Mouse (Mus musculus) right cerebral cortex, postnatal 10 days (tissue): ENCODE data around the gene Prkg2.

Experiments used
- DNase-seq, 2 experiments: peaks; one replicate each; pipeline ENCODE4 v3.0.0; 2021; ENCODE audit warnings: low spot score in 2 of 2

The Prkg2 gene

DNA sequence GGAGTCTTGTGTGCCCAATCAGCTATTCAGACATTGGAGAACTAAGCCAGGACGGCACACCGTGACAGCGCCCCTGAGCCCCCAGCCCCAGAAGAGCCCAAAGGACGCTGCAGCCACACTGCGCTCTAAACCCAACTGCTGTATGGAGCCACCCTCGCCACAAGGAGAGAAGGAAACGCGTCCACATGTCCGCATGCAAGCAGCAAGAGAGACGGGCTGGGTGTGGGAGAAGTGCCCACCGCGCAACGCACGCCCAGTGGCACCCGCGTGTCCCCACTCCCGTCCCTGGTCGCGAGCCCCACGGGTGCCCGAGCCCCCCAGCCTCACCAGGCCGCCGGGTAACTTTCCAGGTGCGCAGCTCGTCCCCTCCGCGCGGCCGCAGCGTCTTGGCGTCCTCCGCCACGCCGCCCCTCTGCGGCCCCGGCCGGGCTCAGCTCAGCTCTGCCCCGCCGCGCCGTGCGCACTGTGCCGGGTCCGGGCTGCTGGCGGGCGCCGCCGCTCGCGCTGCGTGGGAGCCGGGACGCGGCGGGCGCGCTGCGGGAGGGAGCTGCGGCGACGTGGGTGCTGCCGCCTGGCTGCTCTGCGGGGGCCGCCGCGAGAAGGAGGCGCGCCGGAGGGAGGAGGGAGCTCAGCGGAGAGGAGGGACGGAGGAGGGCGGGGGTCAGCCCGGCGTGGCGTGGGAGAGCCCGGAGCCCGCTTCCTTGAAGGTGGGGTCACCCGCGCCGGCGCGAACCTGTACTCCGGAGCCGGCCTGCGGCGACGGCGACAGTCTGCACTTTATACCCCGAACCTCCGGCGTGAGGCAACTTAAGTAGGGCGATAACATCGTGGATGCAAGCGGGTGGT is at the start of gene Prkg2:
Gene Prkg2 (minus strand): TSS at position 756 of the 846 bp plus-strand sequence.
- DNase-seq, result peak; percentile 59 to 65

DNA sequence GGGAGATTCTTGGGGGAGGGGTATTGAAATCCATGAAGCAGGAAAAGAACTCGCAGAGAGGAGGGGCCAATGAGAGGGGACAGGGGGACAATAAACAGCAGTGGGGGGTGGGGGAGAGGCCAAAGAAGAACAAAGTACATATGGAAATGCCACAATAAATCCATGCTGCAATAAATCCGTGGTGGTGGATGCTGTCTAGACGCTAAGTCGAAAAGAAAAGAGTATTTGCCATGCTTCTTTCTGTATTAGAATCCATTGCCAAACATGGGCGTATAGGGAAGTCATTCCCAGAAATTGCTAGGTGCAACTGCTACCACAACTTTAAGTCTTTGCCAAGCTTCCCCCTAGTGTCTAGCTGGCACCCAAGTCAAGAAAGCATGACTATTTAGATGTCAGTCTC is 46.8 kb upstream of the Prkg2 start:
- DNase-seq, result no peak

DNA sequence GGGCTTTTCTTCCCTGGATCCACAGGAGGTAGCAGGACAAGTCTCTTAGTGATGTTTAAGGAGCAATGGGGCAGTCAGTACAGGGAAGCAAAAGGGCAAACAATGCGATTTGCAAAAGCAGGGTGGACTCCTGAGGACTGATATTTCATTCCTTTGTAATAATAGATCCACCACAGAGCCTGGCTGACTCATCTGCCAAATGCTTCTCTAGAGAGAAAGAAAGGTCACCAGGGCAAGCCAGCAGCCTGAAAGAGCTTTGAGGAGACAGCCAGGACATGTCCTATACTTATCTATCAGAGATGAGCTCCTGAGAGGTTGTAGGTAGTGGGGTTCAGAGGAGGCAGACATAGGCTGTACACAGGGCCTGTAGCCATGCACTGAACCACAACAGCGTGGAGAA is 41.2 kb upstream of the Prkg2 start:
- DNase-seq, result no peak

DNA sequence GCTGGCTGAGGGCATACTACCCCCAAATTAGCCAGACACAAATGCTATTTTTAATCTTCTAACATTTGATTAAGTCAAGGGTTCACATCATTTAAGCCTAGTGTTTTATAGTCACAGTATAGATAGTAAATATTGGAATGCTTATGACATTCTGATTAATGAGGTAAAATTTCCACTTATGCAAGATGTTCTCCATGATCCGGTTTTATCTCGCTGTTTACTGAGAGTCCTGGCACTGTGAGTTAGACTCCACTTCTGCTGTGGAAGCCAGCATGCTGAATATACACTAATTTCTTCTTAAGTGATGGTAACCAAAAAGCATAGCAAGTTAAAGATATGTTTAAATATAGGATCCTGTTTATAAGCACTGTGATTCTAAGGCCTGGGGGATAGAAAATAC is 31.2 kb upstream of the Prkg2 start:
- no peak for DNase-seq

DNA sequence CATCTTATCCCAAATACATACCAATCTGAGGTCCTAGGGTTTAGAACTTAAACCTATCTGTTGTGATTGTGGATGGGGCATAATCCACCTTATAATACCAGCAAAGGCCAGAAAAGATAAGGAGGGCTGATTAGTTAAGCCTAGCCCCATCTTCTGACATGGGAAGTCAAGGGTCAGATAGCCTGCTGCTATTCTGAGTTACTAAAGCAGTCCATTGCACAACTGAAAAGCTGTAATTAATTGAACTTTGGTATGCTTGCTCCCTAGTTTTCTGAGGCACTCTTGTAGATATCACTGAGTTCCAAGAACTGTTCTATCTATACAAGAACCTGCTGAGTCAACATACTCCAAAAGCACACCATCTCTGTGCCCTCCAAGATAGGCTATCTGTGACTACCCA is 25.4 kb upstream of the Prkg2 start:
- DNase-seq, result no peak

DNA sequence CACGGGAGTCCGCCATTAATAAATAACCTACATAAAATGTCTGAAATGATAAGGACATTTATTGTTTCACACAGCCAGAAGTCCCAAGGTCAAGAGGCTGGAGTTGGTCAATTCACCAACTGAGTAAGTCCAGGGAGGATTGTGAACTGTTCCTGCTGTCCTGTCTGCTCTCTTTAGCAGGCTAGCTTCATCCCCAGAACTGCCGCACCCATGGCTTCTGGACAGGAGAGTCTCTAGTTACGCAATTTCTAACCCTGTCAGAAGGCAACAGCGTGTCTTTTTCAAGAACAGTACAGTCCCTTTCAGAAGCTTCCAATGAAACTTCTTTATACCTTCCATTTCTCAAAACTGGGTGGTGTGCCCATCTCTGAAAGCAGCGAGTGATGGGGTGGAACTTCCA is 1.9 kb upstream of the Prkg2 start:
- DNase-seq, result no peak

DNA sequence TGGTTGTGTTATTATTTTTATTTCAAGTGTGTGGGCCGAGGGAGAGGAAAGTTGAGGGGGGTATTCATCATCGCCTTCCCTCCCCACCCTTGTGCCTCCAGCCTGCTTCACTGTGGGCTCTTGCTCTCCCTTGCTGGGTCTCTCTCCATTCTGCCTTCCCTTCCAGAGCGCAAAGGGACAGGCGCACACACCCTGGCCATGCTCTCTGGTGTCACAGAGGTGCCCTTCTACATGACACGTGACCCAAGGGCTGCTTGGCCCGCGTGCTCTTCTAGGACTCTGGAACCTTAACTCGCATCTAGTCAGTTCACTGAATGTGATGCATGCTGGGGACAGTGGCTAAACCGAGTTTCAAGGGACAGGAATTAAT is 276 bp upstream of the Prkg2 start:
- no peak for DNase-seq

DNA sequence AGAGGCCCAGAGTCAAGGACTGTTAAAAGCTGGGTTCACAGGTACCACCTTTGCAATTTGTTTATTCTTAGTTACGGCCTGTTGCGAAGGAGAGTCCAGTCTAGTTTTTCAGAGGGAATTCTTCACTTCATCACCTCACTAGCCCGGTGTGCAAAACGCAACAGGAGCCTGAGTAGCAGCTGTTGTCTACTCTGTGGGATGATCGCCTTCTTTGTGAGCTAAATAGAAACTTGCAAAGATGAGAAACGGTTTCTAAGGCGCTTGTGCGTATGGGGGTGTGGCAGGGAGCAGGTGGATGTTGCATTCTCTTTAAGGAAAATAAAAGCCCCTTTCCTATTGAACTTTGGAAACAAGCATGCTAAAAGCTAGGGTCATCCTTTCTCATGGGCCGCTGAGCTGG is 1.2 kb downstream of the Prkg2 start:
- DNase-seq, result no peak

DNA sequence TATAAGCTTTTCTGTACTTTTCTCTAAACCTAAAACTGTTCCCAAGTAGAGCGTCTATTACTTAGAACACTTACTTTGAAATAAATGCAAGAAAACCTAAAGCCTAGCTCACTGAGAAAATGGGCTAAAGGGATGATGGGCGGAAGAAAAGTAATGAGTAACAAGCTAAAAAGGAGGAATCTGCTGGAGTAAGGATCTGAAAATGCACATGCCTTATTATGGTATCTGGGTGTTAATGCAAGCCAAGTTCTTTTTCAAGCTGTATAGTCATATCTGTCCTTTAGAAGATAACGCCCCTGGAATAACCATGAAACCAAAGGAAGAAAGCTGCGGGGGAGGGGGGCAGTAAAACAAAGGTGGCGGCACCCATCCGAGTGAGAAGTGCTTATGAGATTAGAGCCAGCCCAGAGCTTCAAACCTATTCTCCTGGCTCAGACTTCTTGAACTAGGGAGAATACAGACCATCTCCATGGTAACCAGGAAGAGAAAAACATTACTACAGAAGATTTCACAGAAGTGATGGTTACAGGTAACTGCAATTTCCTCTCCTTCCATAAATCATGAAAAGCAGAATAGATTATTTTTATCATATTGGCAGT is 5.5 kb downstream of the Prkg2 start:
- DNase-seq, result no peak

DNA sequence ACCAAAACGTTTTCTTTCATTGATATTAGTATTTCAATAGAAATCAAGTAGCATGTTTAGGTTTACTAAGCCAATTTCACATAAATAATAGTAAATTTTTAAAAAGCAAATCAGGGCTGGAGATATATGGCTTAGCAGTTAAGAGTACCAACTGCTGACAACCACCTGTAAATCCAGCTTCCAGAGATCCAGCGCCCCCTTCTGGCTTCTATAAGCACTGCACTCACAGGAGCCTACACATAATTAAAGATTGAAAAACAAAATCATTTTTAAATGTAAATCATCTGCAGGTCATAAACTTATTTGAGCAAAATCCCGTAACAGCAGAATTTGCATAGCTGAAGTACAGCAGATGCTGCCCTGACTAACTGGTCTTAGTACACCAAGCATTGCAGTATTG is 10.8 kb downstream of the Prkg2 start:
- DNase-seq, result no peak

DNA sequence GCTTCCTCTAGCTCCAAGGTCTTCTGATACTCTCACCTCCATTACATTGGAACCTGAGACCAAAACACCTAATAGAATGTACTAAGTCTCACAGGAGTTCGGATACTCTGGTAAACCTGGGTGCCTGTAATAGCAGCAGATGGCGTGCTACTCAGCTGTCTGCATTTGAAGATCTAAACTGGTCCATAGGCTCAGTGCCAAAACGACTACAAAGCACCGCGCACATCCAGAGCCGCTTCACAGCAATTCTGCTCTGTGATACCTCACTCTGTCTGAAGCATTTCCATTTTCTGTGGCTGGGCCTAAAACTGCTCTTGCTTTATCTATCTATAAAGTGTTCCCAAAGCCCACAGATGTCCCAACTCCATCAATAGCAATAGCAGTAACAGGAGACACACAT is 17.4 kb downstream of the Prkg2 start:
- DNase-seq, result peak; percentile 59 to 80

DNA sequence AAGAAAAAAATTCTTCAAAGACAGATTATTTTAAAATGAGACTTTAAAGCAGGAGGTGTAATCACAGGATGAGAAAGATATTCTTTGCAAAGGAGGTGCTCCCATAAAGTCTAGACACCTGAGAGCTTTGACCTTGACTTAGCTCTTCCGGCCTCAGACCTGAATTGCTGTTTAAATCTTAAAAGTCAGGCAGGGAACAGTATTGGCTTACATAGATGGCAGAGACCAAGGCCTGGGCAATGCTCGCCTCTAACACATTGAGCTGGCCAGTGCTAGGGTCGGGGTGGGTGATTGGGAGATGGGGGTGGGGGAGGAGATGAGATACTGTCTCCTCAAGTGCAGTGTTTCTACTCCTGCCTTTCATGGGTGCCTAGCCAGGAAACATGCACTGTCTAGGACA is 22.0 kb downstream of the Prkg2 start:
- DNase-seq, result no peak

DNA sequence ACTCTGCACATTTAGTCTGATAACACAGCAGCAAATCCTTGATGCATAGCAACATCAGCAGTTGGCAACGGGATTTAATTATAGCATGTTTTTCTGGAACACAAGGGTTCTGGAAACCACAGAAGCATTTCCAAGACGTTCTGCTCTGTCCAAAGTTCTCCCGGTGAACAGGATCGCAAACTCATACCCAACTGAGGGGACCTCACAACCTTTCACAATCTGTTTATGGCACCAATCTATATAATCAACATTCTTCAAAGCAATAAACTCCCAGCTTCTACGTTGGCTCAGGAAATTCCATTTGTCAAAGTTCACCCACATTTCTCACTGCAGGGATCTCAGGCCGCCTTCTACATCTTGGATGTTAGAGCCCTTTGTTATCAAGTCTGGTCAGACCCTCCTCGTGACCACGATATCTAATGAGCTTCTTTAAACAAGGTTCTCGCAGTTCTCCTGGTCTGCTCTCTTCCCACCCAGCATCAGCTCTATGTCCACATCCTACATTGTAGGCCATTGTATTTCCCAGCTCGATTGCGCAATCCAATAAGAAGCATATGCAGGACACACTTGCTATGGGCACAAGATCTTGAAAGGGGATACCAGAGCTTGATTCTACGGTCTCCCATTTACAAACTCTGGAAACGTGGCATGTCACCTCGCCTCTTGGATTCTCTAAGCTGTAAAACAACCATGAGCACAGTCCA is 26.6 kb downstream of the Prkg2 start:
- DNase-seq, result no peak

DNA sequence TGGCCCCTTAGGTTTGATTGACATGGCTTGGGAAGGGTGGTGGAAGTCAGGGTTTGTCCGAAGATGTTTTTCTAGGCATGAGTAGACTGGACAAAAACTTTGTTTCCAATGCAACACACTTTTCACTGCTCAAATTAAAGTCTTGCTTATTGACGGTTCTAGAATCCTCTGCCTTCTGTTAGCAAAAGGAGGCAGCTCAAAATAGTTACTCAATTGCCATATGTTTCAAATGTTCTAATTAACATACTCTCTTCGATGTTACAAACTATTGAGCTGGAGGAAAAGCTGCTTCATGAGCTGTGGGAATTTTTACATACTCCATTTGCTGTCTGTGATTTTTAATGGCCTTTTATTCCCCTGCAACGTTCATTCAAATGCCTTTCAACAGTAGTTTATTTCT is 39.0 kb downstream of the Prkg2 start:
- no peak for DNase-seq

DNA sequence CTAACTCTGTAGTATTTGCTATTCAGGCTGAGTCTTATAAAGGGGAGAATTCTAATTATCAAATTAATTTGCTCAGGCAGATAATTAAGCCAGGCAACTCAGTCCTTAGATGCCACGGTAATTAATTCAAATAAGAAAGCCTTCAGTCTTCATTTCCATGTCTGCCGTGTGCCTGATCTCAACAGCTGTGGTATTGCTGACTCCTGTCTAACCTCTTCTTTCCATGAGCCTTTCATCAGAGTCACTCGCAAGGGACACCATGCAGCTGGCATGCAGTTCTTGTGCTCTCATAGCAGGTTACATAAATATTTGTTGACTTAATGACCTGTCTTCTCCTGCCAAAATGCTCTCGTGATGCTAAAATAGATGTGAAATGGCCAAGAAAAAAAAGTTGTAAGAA is 41.4 kb downstream of the Prkg2 start:
- no peak for DNase-seq

DNA sequence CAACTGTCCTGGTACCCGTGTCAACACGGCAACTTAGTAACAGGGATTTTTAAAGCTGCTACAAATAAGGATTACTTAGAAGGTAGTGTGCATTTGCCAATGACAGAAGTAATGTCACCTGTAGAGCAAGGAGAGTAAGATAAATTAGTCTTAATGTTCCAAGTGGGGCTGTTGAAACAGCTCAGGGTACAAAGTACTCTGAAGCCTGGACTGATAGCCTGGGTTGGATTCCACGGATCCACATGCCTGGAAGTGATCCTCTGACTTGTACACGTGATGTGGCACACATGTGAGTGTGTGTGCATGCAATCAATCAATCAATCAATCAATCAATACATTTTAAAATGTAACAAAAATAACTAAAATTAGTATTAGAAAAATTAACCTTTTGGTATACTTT is 45.6 kb downstream of the Prkg2 start:
- no peak for DNase-seq

DNA sequence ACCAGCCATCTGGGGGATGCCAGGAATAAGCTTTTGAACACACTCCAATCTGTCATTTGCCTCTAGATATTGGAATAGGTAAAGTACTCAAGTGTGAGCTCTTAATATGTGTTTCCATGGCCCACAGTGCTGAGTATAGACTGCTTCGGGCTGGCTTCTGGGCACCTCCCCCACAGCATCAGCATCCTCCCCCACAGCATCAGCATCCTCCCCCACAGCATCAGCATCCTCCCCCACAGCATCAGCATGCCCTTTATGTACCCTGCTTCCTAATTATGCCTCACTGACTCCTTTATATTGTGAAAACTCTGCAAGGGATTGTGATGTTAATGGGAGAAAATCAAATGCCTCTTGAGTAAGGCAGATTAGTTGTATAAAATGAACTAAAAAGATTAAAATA is 49.5 kb downstream of the Prkg2 start:
- no peak for DNase-seq

DNA sequence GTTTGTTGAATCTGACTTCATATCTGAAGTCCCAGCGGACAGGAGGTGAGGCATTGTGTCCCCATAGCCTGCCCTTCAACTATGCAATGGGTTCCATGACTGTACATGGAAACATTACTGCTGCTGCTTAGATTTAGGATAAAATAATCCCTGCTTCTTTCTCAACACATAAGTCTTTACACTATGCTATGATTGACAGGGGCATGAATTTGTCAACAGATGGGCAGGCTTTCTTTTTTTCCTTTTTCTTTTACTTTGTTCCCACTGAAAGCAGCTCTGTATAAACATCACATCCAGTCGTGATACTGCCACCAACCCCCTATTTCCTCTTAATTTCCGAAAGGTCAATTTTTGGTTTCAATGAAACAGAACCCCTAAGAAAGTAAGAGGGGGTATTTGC is 50.0 kb downstream of the Prkg2 start:
- no peak for DNase-seq

DNA sequence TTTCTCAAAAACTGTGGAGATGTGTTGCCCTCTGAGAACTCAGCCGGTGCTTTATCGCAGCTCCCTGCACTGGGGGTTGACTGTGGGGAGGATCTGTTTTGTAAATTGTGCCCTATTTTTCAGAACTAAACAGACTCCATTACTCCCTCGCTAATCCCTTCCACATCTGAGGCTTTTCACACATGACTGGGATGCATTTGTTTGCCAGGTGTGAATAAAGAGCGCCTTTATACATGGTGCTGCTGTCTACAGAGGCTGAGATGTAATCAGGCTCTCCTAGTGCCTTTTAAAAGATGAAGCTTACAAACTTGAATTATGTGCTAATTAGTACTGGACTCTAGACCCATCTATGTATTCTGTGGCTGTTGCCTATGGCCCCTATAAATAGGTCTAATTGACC is 50.7 kb downstream of the Prkg2 start:
- DNase-seq, result no peak

DNA sequence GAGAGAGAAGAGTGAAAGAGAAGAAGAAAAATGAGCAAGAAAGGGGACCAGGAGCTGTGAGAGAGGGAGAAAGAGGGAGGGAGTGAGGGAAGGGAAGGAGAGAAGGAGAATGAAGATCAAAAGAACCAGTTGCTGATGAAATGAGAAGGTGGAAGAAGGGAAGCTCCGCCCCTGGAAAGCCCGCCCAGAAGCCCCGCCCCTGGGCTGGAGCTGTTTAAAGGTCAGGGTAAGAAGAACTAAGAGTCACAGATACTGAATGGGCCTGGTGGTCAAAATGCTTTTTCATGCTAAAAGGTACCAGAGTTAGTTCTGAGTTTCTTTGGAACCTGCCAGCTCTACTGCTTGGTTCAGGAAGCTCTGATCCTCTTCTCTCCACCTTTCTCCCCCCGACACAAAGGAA is 51.1 kb downstream of the Prkg2 start:
- no peak for DNase-seq

DNA sequence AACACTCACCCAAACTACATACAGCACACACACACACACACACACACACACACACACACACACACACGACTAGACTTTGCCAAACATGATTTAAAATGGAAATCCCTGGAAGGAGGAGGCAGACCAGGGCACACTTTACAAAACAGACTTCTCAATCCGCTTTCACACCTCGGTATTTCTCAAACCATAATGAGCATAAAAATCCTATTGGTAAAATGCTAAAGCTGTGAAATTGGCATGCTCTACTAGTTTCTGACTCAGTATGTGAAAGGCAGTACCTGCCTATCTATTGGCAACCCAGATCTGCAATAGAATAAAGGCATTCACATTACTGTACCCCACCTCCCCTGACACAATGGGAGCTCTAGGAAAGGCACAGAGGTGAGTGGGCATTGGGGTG is 52.1 kb downstream of the Prkg2 start:
- DNase-seq, result no peak

DNA sequence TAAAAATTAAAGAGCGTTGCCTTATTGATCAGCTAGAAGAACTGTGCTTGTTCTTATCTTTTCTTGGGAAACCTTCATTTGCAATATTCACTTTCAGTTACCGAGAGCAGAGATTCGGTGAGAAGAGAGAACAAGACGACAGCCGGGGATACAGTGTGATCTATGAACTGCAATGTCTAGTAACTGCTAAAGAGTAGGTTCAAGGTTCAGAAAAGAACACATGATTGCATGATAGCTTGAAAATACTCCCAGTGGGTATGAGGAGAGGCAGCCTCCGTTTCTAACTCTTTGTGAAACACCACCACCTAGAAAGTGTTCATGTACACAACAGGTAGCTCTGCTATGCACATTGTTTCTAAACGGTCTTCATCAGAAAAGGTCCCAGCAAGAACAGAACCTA is 55.8 kb downstream of the Prkg2 start:
- DNase-seq, result no peak

DNA sequence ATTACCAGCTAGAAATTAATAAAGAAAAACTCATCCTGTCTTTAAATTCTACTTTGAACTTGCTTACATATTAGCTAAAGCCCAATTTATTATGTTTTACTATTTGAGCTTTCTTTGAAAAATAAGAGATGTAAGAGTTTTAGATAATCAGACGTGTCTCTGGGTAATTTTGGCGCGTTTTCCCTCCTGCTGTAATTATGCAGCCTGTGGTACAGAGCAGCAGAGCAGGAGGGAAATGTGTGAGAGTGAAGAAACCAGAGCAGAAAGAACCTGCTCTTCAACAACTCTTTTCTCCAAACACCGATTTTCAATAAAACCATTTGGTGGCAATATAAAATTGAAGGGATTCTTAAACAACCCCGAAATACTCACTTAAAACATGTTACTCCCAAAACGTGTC is 58.8 kb downstream of the Prkg2 start:
- no peak for DNase-seq
